Mouse (Mus musculus) hindbrain, embryonic 13.5 days (tissue): ENCODE measurements around the gene Accsl. TPM values are rescaled to one million over a fixed set of nuclear protein-coding genes. Genes with fewer than 3 reads are reported as not detected.
A peak's percentile ranks its signal among the peaks of the same experiment; 100 is the strongest.

Experiments used
- ATAC-seq: fragments of 200-750 bp; cut with Nextera tagmentation; 2 replicates; pipeline ENCODE4 v1.8.0; 2017; ENCODE audit warnings: moderate TSS enrichment; ENCODE audit not compliant: low FRiP score
- H3K27ac ChIP-seq: fragments of 300-500 bp; sonication (generic); 2 replicates; pipeline ENCODE4 v1.5.1; 2015; ENCODE audit warnings: inconsistent platforms, mild to moderate bottlenecking, moderate library complexity
- H3K27me3 ChIP-seq: fragments of 300-500 bp; sonication (generic); 2 replicates; pipeline ENCODE4 v1.6.1; 2015; ENCODE audit warnings: mild to moderate bottlenecking, inconsistent platforms
- H3K36me3 ChIP-seq: fragments of 300-500 bp; sonication (generic); 2 replicates; pipeline ENCODE4 v1.6.1; 2015; ENCODE audit warnings: mild to moderate bottlenecking, inconsistent platforms
- H3K4me1 ChIP-seq: fragments of 300-500 bp; sonication (generic); replicated peaks from 2 replicates; pipeline ENCODE4 v1.6.1; 2015; ENCODE audit warnings: inconsistent platforms
- H3K4me2 ChIP-seq: fragments of 300-500 bp; sonication (generic); 2 replicates; pipeline ENCODE4 v1.6.1; 2015; ENCODE audit warnings: inconsistent platforms, mild to moderate bottlenecking, moderate library complexity
- H3K4me3 ChIP-seq: fragments of 300-500 bp; sonication (generic); 2 replicates; pipeline ENCODE4 v1.5.1; 2015; ENCODE audit warnings: mild to moderate bottlenecking, inconsistent platforms
- H3K9ac ChIP-seq: fragments of 300-500 bp; sonication (generic); 2 replicates; pipeline ENCODE4 v1.6.1; 2015; ENCODE audit warnings: mild to moderate bottlenecking, inconsistent platforms
- H3K9me3 ChIP-seq: fragments of 300-500 bp; sonication (generic); 2 replicates; pipeline ENCODE4 v1.6.1; 2016; ENCODE audit warnings: inconsistent platforms
- WGBS: fragments of 180-500 bp; shearing (Covaris S2); methylation state at CpG from one replicate; pipeline ENCODE4 v1.1.7; 2015; 5-methylcytosine and 5-hydroxymethylcytosine counted together
- polyA plus RNA-seq: library from polyadenylated mRNA; unstranded; fragments of >200 nt; fragmentation: Nextera tagmentation; extraction: Ambion mirVana; gene quantifications from 2 replicates; pipeline ENCODE4 v1.2.1, GENCODE M21; 2015

The Accsl gene
- polyA plus RNA-seq, 1 experiment from 2014 or later: 0.34 TPM

GRCm38 (mm10) chr2:93836232-93836785, 32.6 kb downstream of the Accsl start:
- Histone ChIP-seq H3K9ac (no peak overlapping the region), H3K27me3 (no peaks in the 10 kb centered on the region), H3K4me2 (no peak overlapping the region), H3K4me1 (no peaks in the 10 kb centered on the region), H3K36me3 (peaks cover 74% of the 10 kb centered on the region), H3K9me3 (0 out of 2 replicates have a peak, but pooled peaks cover 3% of the 10 kb centered on the region), H3K4me3 (no peak overlapping the region), H3K27ac (no peak overlapping the region)
- ATAC-seq: no peak
- 76% methylated on average over 13 of the region's 13 CpGs for WGBS

DNA sequence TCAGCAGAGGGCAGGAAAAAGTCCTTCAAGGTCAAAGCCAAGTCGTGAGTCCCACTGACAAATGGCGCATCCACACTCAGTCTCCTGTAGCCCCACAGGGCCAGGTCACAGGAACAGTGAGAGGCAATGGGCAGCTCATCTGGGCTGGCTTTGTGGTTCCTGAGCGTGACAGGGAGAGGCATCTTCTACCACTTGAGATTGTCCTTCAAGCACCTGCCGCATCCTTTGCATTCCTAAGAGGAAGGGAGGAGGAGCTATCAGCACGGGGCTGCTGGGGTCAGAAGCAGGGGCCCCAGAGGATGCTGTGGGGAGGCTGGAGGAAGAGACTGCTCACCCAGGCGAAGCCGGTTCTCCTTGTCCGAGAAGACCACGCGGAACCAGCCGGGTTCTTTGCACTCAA, 33.4 kb downstream of the Accsl start:
- H3K27me3 ChIP-seq: no peaks in the 10 kb centered on the region

DNA sequence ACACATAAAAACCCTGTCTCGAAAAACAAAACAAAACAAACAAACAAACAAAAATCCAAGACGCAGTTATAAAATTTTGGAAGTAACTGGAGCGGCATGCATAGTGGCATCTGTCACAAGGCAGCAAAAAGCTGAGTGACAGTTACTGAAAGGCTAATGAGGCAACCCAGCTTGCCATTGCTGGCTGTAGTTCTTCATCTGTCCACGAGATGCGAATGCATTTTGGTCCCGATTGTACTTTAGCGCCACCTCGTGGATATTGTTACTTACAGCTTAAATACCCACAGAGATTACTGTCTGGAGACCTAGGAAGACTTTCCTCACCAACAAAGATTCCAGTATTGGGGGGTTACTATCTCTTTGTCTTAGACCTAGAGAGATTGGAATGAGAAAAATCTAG, 45.4 kb downstream of the Accsl start:
- Histone ChIP-seq H3K4me3 (no peak overlapping the region), H3K9ac (no peak overlapping the region), H3K4me2 (no peak overlapping the region), H3K36me3 (peaks cover 10% of the 10 kb centered on the region), H3K27me3 (no peaks in the 10 kb centered on the region), H3K9me3 (no peaks in the 10 kb centered on the region), H3K4me1 (peaks cover 24% of the 10 kb centered on the region), H3K27ac (no peak overlapping the region)
- ATAC-seq: no peak
- WGBS: 17% methylated on average over 8 of the region's 8 CpGs

More for the DNA sequence above, 33.4 kb downstream of the Accsl start:
- H3K4me1 ChIP-seq: no peaks in the 10 kb centered on the region
- no peak overlapping the region for H3K9ac ChIP-seq
- peaks cover 66% of the 10 kb centered on the region for H3K36me3 ChIP-seq
- WGBS: 84% methylated on average over 11 of the region's 11 CpGs
- H3K4me3 ChIP-seq: no peak overlapping the region
- 0 out of 2 replicates have a peak, but pooled peaks cover under 1% of the 10 kb centered on the region for H3K9me3 ChIP-seq
- no peak overlapping the region for H3K4me2 ChIP-seq
- no peak for ATAC-seq
- no peak overlapping the region for H3K27ac ChIP-seq

DNA sequence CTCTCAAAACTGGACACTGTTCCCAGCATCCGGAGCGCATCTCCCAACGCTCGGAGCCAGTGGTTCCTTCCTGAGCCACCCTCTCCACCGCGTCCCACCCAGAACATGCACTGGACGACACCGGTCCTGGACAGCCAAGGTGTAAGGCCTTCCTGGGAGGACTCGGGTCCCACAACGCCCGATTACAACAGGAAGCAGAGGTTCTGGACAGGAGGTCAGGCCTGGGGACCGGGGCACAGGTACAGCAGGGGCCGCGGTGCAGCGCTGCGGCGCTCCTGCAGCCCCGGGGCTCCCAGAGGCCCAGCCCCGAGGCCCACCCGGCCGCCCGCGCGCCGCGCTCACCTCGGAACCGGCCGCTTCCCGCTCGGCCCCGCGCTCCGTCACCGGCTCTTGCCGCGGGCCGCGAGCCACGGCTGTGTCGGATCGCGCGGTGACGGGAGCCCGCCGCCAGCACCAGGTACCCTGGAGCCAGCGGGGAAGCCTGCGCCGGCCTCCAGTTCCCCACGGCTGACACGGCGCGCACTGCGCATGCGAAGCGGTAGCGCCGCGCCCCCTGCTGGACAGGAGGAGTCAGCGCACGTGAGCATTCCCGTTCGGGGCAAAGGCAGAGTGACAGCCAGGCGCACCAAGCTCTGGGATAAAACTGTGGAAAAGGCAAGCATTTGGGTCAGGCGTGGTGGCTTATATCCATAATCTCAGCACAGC, 46.8 kb downstream of the Accsl start, which contains the start of gene Ext2:
TSS of gene Ext2 (minus strand) at position 524 of the 705 bp plus-strand sequence.
- Histone ChIP-seq H3K4me2 (peak within 1 kb of the TSS; percentile 70), H3K27ac (no peak within 1 kb of the TSS), H3K27me3 (no peaks in the 10 kb centered on the region), H3K4me3 (peak within 1 kb of the TSS; percentile 80), H3K9ac (peak within 1 kb of the TSS; percentile 98), H3K9me3 (no peaks in the 10 kb centered on the region), H3K4me1 (peaks cover 26% of the 10 kb centered on the region), H3K36me3 (peaks cover 14% of the 10 kb centered on the region)
- peak; percentile 93 for ATAC-seq
- WGBS: 2% methylated on average over 57 of the region's 66 CpGs

DNA sequence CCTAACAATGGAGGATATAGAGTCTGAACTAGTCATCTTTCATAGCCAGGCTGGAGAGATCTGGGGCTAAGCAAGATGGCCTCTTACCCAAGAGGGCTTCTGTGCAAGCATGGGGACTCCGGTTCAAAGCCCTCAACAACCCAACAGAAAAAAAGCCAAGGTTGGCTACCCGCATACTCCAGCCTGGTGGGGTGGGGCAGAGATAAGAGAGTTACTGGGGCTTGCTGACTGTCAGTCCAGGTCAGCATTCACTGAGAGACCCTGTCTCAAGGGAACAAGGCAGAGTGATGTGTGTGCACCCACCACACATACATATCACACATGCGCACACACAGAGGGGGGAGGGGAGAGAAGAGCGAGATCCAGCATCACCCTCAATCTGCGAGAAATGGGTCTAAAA, 51.2 kb downstream of the Accsl start:
- no peak for ATAC-seq
- H3K36me3 ChIP-seq: peaks cover 22% of the 10 kb centered on the region
- no peak overlapping the region for H3K27ac ChIP-seq
- H3K27me3 ChIP-seq: no peaks in the 10 kb centered on the region
- H3K9me3 ChIP-seq: no peaks in the 10 kb centered on the region
- WGBS: 94% methylated on average over 5 of the region's 5 CpGs
- no peak overlapping the region for H3K9ac ChIP-seq
- H3K4me3 ChIP-seq: no peak overlapping the region
- H3K4me1 ChIP-seq: peaks cover 26% of the 10 kb centered on the region
- no peak overlapping the region for H3K4me2 ChIP-seq

GRCm38 (mm10) chr2:93813343-93813742, 55.6 kb downstream of the Accsl start:
- H3K9ac ChIP-seq: no peak overlapping the region
- H3K27me3 ChIP-seq: no peaks in the 10 kb centered on the region
- no peaks in the 10 kb centered on the region for H3K9me3 ChIP-seq
- no peak overlapping the region for H3K27ac ChIP-seq
- ATAC-seq: no peak
- no peak overlapping the region for H3K4me3 ChIP-seq
- no peak overlapping the region for H3K4me2 ChIP-seq
- H3K4me1 ChIP-seq: peaks cover 2% of the 10 kb centered on the region
- WGBS: 94% methylated on average over 22 of the region's 22 CpGs
- H3K36me3 ChIP-seq: peaks cover 51% of the 10 kb centered on the region

GRCm38 (mm10) chr2:93811812-93812211, 57.1 kb downstream of the Accsl start:
- Histone ChIP-seq H3K4me2 (no peak overlapping the region), H3K4me3 (no peak overlapping the region), H3K27me3 (no peaks in the 10 kb centered on the region), H3K9ac (no peak overlapping the region), H3K9me3 (no peaks in the 10 kb centered on the region), H3K36me3 (peaks cover 61% of the 10 kb centered on the region), H3K27ac (no peak overlapping the region), H3K4me1 (no peaks in the 10 kb centered on the region; the same call in none of the 2 replicates)
- no peak for ATAC-seq
- 33% methylated on average over 4 of the region's 4 CpGs for WGBS

GRCm38 (mm10) chr2:93809931-93810330, 59.0 kb downstream of the Accsl start:
- no peak overlapping the region for H3K27ac ChIP-seq
- H3K9me3 ChIP-seq: no peaks in the 10 kb centered on the region
- H3K4me3 ChIP-seq: no peak overlapping the region
- no peaks in the 10 kb centered on the region for H3K4me1 ChIP-seq
- no peak overlapping the region for H3K9ac ChIP-seq
- H3K36me3 ChIP-seq: peaks cover 80% of the 10 kb centered on the region
- no peak for ATAC-seq
- H3K27me3 ChIP-seq: no peaks in the 10 kb centered on the region
- H3K4me2 ChIP-seq: no peak overlapping the region
- 16% methylated on average over 2 of the region's 2 CpGs for WGBS

DNA sequence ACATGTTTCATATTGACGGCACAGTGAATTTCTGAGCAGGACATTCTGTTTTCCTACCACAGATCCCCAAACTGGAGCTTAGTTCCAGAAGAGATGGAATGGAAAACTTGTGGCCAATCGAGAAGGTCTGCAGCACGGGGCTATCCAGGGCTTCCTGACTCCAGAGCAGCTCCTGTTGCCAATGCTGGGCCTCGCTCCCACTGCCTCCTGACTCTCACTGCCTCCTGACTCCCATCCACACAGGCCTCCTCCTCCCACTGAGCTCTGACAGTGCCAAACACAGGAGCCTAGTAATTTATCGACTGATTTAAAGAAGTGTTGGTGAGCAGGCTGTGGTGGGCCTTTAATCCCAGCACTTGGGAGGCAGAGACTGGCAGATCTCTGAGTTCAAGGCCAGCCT, 60.9 kb downstream of the Accsl start:
- no peak for ATAC-seq
- H3K9ac ChIP-seq: no peak overlapping the region
- 88% methylated on average over 5 of the region's 5 CpGs for WGBS
- H3K4me3 ChIP-seq: no peak overlapping the region
- H3K4me2 ChIP-seq: no peak overlapping the region
- peaks cover 91% of the 10 kb centered on the region for H3K36me3 ChIP-seq
- no peaks in the 10 kb centered on the region for H3K4me1 ChIP-seq
- H3K9me3 ChIP-seq: no peaks in the 10 kb centered on the region
- H3K27me3 ChIP-seq: no peaks in the 10 kb centered on the region
- no peak overlapping the region for H3K27ac ChIP-seq

GRCm38 (mm10) chr2:93807440-93807839, 61.5 kb downstream of the Accsl start:
- H3K4me3 ChIP-seq: no peak overlapping the region
- WGBS: 82% methylated on average over 8 of the region's 8 CpGs
- no peak overlapping the region for H3K27ac ChIP-seq
- H3K9me3 ChIP-seq: no peaks in the 10 kb centered on the region
- H3K4me2 ChIP-seq: no peak overlapping the region
- no peak for ATAC-seq
- peaks cover 89% of the 10 kb centered on the region for H3K36me3 ChIP-seq
- no peaks in the 10 kb centered on the region for H3K4me1 ChIP-seq
- no peak overlapping the region for H3K9ac ChIP-seq
- H3K27me3 ChIP-seq: no peaks in the 10 kb centered on the region

DNA sequence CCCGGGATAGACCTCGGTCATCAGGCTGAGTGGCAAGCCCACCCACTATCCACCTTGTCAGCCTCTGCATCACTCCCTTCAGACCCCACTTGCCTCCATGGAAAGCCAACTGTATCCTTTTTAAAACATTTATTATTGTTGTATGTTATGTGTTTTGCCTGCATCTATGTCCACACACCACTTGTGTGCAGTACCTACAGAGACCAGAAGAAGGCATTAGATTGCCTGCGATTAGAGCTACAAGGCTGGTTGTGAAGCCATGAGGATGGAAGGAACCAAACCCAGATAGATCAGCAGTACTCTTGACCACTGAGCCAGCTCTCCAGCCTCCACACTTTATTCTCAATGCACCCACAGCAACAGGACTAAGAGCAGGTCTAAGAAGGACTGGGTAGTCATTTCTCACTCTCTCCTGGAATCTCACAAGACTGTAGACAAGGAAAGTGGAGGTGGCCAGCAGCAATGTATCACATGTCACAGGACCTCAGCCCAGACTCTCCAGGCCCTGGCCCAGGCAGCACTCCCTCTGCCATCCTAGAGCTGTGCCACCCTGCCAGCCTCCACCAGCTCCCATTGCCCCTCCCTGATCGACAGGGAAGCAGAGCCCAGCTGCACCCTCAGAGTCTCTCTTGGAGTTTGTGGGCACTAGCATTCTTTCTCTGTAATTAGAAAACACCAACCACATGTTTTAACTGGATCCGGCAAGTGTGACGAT, 62.3 kb downstream of the Accsl start:
- H3K9me3 ChIP-seq: no peaks in the 10 kb centered on the region
- no peaks in the 10 kb centered on the region for H3K4me1 ChIP-seq
- WGBS: 92% methylated on average over 6 of the region's 6 CpGs
- H3K36me3 ChIP-seq: peaks cover 91% of the 10 kb centered on the region
- ATAC-seq: no peak
- no peaks in the 10 kb centered on the region for H3K27me3 ChIP-seq
- H3K4me2 ChIP-seq: no peak overlapping the region
- no peak overlapping the region for H3K27ac ChIP-seq
- H3K9ac ChIP-seq: no peak overlapping the region
- H3K4me3 ChIP-seq: no peak overlapping the region

DNA sequence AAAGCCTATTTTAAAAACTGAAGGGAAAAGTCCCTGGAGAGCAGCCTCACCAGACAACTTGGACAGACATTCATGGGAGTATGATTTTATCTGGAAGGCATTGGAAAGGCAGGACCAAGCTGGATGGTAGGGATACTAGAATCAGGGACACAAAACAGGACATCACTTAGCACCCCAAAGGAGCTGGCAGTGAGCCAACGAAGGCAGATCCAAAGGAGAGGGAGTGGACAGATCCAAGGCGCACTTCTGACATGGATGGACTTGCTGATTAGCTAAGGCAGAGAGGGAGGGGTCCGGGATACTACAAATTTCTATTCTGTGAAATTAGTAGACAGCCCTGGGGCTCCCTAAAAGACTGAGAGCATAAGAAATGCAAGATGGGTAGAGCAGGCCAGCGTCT, 63.4 kb downstream of the Accsl start:
- WGBS: 88% methylated on average over 4 of the region's 4 CpGs
- H3K36me3 ChIP-seq: peaks cover 89% of the 10 kb centered on the region
- no peak for ATAC-seq
- no peaks in the 10 kb centered on the region for H3K27me3 ChIP-seq
- H3K27ac ChIP-seq: no peak overlapping the region
- H3K9me3 ChIP-seq: no peaks in the 10 kb centered on the region
- no peak overlapping the region for H3K4me2 ChIP-seq
- H3K4me1 ChIP-seq: no peaks in the 10 kb centered on the region
- no peak overlapping the region for H3K4me3 ChIP-seq
- no peak overlapping the region for H3K9ac ChIP-seq
